Mouse (Mus musculus) testis, adult 2 months (tissue): Measurements from ENCODE around the gene Rhob.

Experiments used
- CTCF ChIP-seq: fragments of 200-500 bp; IDR thresholded peaks from 2 replicates; pipeline ENCODE4 v1.5.1; 2012; ENCODE audit warnings: low read depth, mild to moderate bottlenecking, inconsistent platforms, low read length, moderate library complexity; ENCODE audit not compliant: control insufficient read depth, insufficient read depth, insufficient replicate concordance
- POLR2A ChIP-seq: fragments of 200-500 bp; IDR thresholded peaks from 2 replicates; pipeline ENCODE4 v1.6.1; 2012; ENCODE audit warnings: low read depth, mild to moderate bottlenecking, inconsistent platforms, low read length, moderate library complexity; ENCODE audit not compliant: control insufficient read depth

DNA sequence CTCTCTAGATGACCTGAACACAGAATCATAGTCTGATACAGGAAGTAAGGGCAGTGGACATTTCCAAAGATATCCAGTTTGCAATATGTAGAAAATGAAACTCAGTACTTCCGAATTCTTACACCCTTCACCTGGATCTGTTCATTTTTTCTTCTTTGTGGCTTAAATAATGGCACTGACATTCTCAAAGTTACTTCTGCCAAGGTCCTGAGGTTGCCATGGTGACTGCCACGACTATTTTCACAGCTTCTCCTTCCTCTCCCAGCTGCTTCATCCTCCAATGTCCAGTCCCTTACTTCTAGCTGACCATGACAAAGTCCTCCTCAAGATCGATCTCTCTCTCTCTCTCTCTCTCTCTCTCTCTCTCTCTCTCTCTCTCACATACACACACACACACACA is 6.4 kb downstream of the Rhob start:
- TF ChIP-seq CTCF (no peak), POLR2A (no peak)
